Mouse (Mus musculus) limb, embryonic 11.5 days (tissue): ENCODE results near the gene Ralgps2. TPM values are rescaled to one million over a fixed set of nuclear protein-coding genes. Genes with fewer than 3 reads are reported as not detected.

Experiments
- ATAC-seq: fragments of 200-750 bp; cut with Nextera tagmentation; 2 replicates; pipeline ENCODE4 v1.8.0; 2017; ENCODE audit warnings: low read depth; ENCODE audit not compliant: insufficient number of reproducible peaks, low FRiP score, low TSS enrichment
- DNase-seq: peaks from one replicate; pipeline ENCODE4 v3.0.0-alpha.2; 2015; ENCODE audit warnings: low spot score
- H3K27ac ChIP-seq: fragments of 300-500 bp; sonication (generic); replicated peaks from 2 replicates; pipeline ENCODE4 v1.5.1; 2014; ENCODE audit warnings: low read depth, mild to moderate bottlenecking, low read length
- H3K27me3 ChIP-seq: fragments of 300-500 bp; sonication (generic); 2 replicates; pipeline ENCODE4 v1.6.1; 2014; ENCODE audit warnings: mild to moderate bottlenecking, low read length, mixed read lengths; ENCODE audit not compliant: control insufficient read depth, insufficient read depth
- H3K36me3 ChIP-seq: fragments of 300-500 bp; sonication (generic); 2 replicates; pipeline ENCODE4 v1.6.1; 2014; ENCODE audit warnings: mild to moderate bottlenecking, low read length, moderate library complexity, mixed read lengths; ENCODE audit not compliant: control insufficient read depth, insufficient read depth
- H3K4me1 ChIP-seq: fragments of 300-500 bp; sonication (generic); 2 replicates; pipeline ENCODE4 v1.6.1; 2014; ENCODE audit warnings: low read length, mixed read lengths; ENCODE audit not compliant: control insufficient read depth, insufficient read depth
- H3K4me2 ChIP-seq: fragments of 300-500 bp; sonication (generic); 2 replicates; pipeline ENCODE4 v1.6.1; 2014; ENCODE audit warnings: low read depth, mild to moderate bottlenecking, moderate library complexity; ENCODE audit not compliant: severe bottlenecking
- H3K4me3 ChIP-seq: fragments of 300-500 bp; sonication (generic); 2 replicates; pipeline ENCODE4 v1.5.1; 2014; ENCODE audit warnings: low read depth, low read length
- H3K9ac ChIP-seq: fragments of 300-500 bp; sonication (generic); 2 replicates; pipeline ENCODE4 v1.6.1; 2014; ENCODE audit warnings: mild to moderate bottlenecking, low read length
- H3K9me3 ChIP-seq: fragments of 300-500 bp; sonication (generic); 2 replicates; pipeline ENCODE4 v1.6.1; 2016; ENCODE audit warnings: low read length; ENCODE audit not compliant: control insufficient read depth
- WGBS: fragments of 180-500 bp; shearing (Covaris S2); extraction: QIAGEN DNeasy Blood & Tissue Kit; methylation state at CpG from one replicate; pipeline ENCODE4 v1.1.7; 2014; 5-methylcytosine and 5-hydroxymethylcytosine counted together
- polyA plus RNA-seq: library from polyadenylated mRNA; unstranded; fragments of >200 nt; fragmentation: Nextera tagmentation; extraction: Ambion mirVana; gene quantifications from 2 replicates; pipeline ENCODE4 v1.2.1, GENCODE M21; 2014

The Ralgps2 gene
- polyA plus RNA-seq, 1 experiment from 2014 or later = 87.0 TPM

DNA sequence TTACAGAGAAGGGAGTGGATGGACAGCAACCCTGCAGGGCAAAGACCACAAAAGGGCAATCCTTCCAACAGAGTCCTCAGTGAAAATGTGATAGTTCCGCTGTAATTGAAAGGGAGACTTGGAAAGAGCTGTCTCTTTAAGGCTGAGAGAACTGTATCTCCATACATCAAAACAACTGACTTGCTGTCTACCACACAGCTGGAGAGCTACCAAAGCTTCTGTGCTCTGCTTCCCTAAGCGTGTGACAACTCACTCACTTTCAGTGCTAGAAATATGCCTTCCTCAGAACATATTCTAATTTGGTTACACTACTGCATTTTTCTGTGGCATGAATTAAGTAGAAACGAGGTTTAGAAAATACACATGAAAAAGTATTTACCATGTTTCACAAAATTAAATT, 75.2 kb downstream of the Ralgps2 start:
- Histone ChIP-seq H3K9ac (no peak overlapping the region), H3K4me2 (no peak overlapping the region), H3K36me3 (no peaks in the 10 kb centered on the region), H3K27me3 (no peaks in the 10 kb centered on the region), H3K4me1 (no peaks in the 10 kb centered on the region), H3K27ac (no peak overlapping the region), H3K9me3 (no peaks in the 10 kb centered on the region), H3K4me3 (no peak overlapping the region)
- WGBS = 71% methylated on average over 3 of the region's 3 CpGs
- ATAC-seq = no peak
- DNase-seq = no peak

- no peak overlapping the region for H3K27ac ChIP-seq
- WGBS = 86% methylated on average over 3 of the region's 3 CpGs
These were observed 75.7 kb downstream of the Ralgps2 start for GRCm38 (mm10) chr1:156863726-156864125.

GRCm38 (mm10) chr1:156861475-156862043, 77.9 kb downstream of the Ralgps2 start:
- H3K27ac ChIP-seq = no peak overlapping the region
- WGBS = 60% methylated on average over 4 of the region's 4 CpGs

More at GRCm38 (mm10) chr1:156863726-156864125, 75.7 kb downstream of the Ralgps2 start:
- Histone ChIP-seq H3K4me1 (no peaks in the 10 kb centered on the region), H3K4me3 (no peak overlapping the region), H3K4me2 (no peak overlapping the region), H3K9ac (no peak overlapping the region), H3K27me3 (no peaks in the 10 kb centered on the region), H3K36me3 (no peaks in the 10 kb centered on the region), H3K9me3 (no peaks in the 10 kb centered on the region)
- no peak for ATAC-seq
- no peak for DNase-seq

DNA sequence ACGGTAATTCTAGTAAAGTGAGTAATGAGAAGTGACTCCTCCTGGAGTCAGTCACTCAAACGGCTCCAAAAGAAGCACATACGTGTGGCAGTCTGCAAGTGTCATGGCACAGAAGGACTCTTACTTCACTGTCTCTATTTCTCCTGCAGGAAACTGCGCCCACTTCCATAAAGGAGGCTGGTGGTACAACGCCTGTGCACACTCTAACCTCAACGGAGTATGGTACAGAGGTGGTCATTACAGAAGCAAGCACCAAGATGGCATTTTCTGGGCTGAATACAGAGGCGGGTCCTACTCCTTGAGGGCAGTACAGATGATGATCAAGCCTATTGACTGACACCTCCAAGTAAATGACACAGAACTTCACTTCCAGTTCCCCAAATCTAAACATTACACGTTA, 79.2 kb downstream of the Ralgps2 start:
- no peaks in the 10 kb centered on the region for H3K4me1 ChIP-seq
- no peak for DNase-seq
- H3K27ac ChIP-seq = no peak overlapping the region
- H3K4me2 ChIP-seq = no peak overlapping the region
- no peak overlapping the region for H3K4me3 ChIP-seq
- H3K9ac ChIP-seq = no peak overlapping the region
- no peak for ATAC-seq
- WGBS = 89% methylated on average over 8 of the region's 8 CpGs
- no peaks in the 10 kb centered on the region for H3K27me3 ChIP-seq
- H3K9me3 ChIP-seq = no peaks in the 10 kb centered on the region
- no peaks in the 10 kb centered on the region for H3K36me3 ChIP-seq

More at GRCm38 (mm10) chr1:156861475-156862043, 77.9 kb downstream of the Ralgps2 start:
- no peak for ATAC-seq
- no peaks in the 10 kb centered on the region for H3K27me3 ChIP-seq
- no peak overlapping the region for H3K9ac ChIP-seq
- H3K9me3 ChIP-seq = no peaks in the 10 kb centered on the region
- no peak for DNase-seq
- H3K4me1 ChIP-seq = no peaks in the 10 kb centered on the region
- H3K4me3 ChIP-seq = no peak overlapping the region
- no peaks in the 10 kb centered on the region for H3K36me3 ChIP-seq
- H3K4me2 ChIP-seq = no peak overlapping the region

GRCm38 (mm10) chr1:156859711-156860250, 79.6 kb downstream of the Ralgps2 start:
- Histone ChIP-seq H3K27me3 (no peaks in the 10 kb centered on the region), H3K4me3 (no peak overlapping the region), H3K36me3 (no peaks in the 10 kb centered on the region), H3K9ac (no peak overlapping the region), H3K4me2 (no peak overlapping the region), H3K4me1 (no peaks in the 10 kb centered on the region), H3K9me3 (no peaks in the 10 kb centered on the region), H3K27ac (no peak overlapping the region)
- ATAC-seq (no peak), DNase-seq (no peak)
- 89% methylated on average over 2 of the region's 2 CpGs for WGBS

GRCm38 (mm10) chr1:156859156-156859555, 80.3 kb downstream of the Ralgps2 start:
- no peaks in the 10 kb centered on the region for H3K4me1 ChIP-seq
- H3K9me3 ChIP-seq = no peaks in the 10 kb centered on the region
- H3K4me3 ChIP-seq = no peak overlapping the region
- H3K36me3 ChIP-seq = no peaks in the 10 kb centered on the region
- DNase-seq (no peak), ATAC-seq (no peak)
- no peak overlapping the region for H3K9ac ChIP-seq
- H3K4me2 ChIP-seq = no peak overlapping the region
- no peaks in the 10 kb centered on the region for H3K27me3 ChIP-seq
- no peak overlapping the region for H3K27ac ChIP-seq
- 90% methylated on average over 2 of the region's 2 CpGs for WGBS

GRCm38 (mm10) chr1:156856666-156857065, 82.8 kb downstream of the Ralgps2 start:
- H3K9ac ChIP-seq = no peak overlapping the region
- no peak for ATAC-seq
- no peaks in the 10 kb centered on the region for H3K9me3 ChIP-seq
- no peak overlapping the region for H3K4me3 ChIP-seq
- H3K4me1 ChIP-seq = 0 out of 2 replicates have a peak, but pooled peaks cover 6% of the 10 kb centered on the region
- no peaks in the 10 kb centered on the region for H3K36me3 ChIP-seq
- DNase-seq = no peak
- H3K4me2 ChIP-seq = no peak overlapping the region
- WGBS = 93% methylated on average over 2 of the region's 2 CpGs
- no peak overlapping the region for H3K27ac ChIP-seq
- H3K27me3 ChIP-seq = no peaks in the 10 kb centered on the region

- Histone ChIP-seq H3K27ac (no peak overlapping the region), H3K36me3 (no peaks in the 10 kb centered on the region), H3K9me3 (no peaks in the 10 kb centered on the region), H3K4me2 (no peak overlapping the region), H3K9ac (no peak overlapping the region), H3K27me3 (no peaks in the 10 kb centered on the region), H3K4me1 (0 out of 2 replicates have a peak, but pooled peaks cover 6% of the 10 kb centered on the region), H3K4me3 (no peak overlapping the region)
- ATAC-seq (no peak), DNase-seq (no peak)
- WGBS = 96% methylated on average over 4 of the region's 4 CpGs
These were observed 84.9 kb downstream of the Ralgps2 start for GRCm38 (mm10) chr1:156854558-156854957.

DNA sequence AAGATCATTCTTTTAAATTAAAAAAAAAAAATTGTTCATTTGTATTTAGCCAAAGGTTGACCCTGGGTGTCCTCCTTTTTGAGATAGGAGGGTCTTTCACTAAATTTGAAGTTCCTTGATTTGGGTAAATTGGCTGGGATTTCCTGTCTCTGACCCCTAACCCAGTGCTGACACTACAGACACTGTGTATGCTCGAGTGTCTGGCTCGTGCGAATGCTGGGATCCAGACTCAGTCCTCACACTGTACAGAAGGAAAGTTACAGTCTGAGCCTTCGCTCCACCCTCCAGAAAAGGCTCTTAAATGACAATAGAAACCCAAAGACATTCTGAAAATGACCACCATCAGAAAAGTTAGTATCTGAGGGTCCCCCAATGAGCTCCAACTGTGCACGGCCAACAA, 86.6 kb downstream of the Ralgps2 start:
- Histone ChIP-seq H3K9ac (no peak overlapping the region), H3K4me3 (no peak overlapping the region), H3K36me3 (no peaks in the 10 kb centered on the region), H3K4me1 (0 out of 2 replicates have a peak, but pooled peaks cover 6% of the 10 kb centered on the region), H3K4me2 (no peak overlapping the region), H3K27ac (peak overlapping the region; percentile 47), H3K9me3 (no peaks in the 10 kb centered on the region), H3K27me3 (no peaks in the 10 kb centered on the region)
- WGBS = 54% methylated on average over 5 of the region's 5 CpGs
- ATAC-seq (peak; percentile 62; the same call in 1 of the 2 replicates), DNase-seq (no peak)
